Mouse (Mus musculus): ENCODE measurements around the gene Terb1. TPM values are rescaled to one million over a fixed set of nuclear protein-coding genes. Genes with fewer than 3 reads are reported as not detected.

The Terb1 gene
- polyA plus RNA-seq, 1 experiment from 2014 or later, result not detected

DNA sequence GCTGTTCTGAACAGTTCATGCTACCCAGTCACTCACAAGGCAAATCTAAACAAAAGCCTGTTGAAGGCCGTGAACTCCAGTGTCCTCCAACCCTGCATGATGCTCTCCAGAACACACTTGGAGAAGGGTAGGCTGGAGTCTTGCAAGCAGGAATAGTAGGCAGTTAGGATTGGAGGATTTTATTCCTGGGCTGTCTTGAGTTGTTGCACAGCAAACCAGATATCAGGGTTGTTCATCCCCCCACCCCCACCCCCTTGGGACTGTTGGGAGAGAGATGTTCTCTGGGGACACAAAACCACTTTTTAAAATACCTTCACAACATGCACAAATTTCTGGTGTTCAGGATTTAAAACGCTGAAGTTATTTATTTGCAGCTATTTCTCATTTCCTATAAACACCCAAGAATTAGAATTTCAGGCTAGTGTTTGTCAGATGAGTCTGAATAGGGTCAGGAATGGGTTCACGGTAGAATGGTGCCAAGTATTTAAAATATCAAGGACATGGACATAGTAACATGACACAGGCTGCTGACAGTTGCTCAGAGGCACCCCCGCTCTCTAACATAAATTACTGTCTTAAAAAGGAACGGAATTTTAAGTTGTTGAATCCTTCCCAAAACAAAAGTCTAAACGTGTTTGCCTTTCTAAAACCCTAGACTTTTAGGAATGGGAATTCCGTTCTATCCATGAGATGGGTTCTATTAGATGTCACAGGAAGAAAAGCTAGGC is 96.7 kb downstream of the Terb1 start:
- no peak overlapping the region for H3K27ac ChIP-seq (ENCODE audit: low read depth, low read length)
- H3K9me3 ChIP-seq (ENCODE audit: control insufficient read depth, low read length), result no peaks in the 10 kb centered on the region
- H3K27me3 ChIP-seq (ENCODE audit: control insufficient read depth, insufficient read depth, low read length), result no peaks in the 10 kb centered on the region
- no peak overlapping the region for H3K4me3 ChIP-seq (ENCODE audit: low read depth, low read length)
- 0 out of 2 replicates have a peak, but pooled peaks cover 7% of the 10 kb centered on the region for H3K36me3 ChIP-seq (ENCODE audit: control insufficient read depth, insufficient read depth, low read length)
- H3K4me2 ChIP-seq (replicated peaks; ENCODE audit: low read depth, low read length), result no peak overlapping the region
- no peaks in the 10 kb centered on the region for H3K4me1 ChIP-seq (replicated peaks; ENCODE audit: control insufficient read depth, insufficient read depth, low read length)
- no peak overlapping the region for H3K9ac ChIP-seq (ENCODE audit: low read depth, low read length)
- WGBS, result 84% methylated on average over 7 of the region's 7 CpGs
- ATAC-seq (ENCODE audit: low FRiP score) (no peak), DNase-seq (ENCODE audit: low spot score) (no peak)

DNA sequence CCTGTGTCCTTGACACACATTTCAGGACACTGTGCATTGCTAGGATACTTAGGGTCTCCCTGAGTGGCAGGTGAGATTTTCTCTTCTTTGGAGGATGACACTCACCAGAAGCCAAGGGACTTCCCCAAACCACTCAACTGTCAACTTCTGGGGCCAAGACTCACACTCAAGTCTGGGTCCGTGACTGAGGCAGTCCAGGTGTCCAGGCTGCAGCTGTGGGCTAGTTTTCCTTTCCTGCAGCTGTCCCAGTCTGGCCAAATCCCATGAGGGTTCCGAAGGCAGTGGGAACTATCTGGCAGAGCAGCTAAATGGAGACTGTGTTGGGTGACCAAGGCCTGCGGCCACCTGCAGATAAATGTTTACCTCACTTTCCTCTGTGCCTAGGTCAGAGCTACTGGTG is 97.7 kb downstream of the Terb1 start:
- no peak overlapping the region for H3K4me2 ChIP-seq (replicated peaks; ENCODE audit: low read depth, low read length)
- H3K4me1 ChIP-seq (replicated peaks; ENCODE audit: control insufficient read depth, insufficient read depth, low read length), result no peaks in the 10 kb centered on the region
- ATAC-seq (ENCODE audit: low FRiP score) (no peak), DNase-seq (ENCODE audit: low spot score) (no peak)
- no peaks in the 10 kb centered on the region for H3K27me3 ChIP-seq (ENCODE audit: control insufficient read depth, insufficient read depth, low read length)
- H3K9ac ChIP-seq (ENCODE audit: low read depth, low read length), result no peak overlapping the region
- whole genome bisulfite sequencing, result 85% methylated on average over 3 of the region's 3 CpGs
- H3K36me3 ChIP-seq (ENCODE audit: control insufficient read depth, insufficient read depth, low read length), result no peaks in the 10 kb centered on the region
- H3K9me3 ChIP-seq (ENCODE audit: control insufficient read depth, low read length), result no peaks in the 10 kb centered on the region
- H3K27ac ChIP-seq (ENCODE audit: low read depth, low read length), result no peak overlapping the region
- H3K4me3 ChIP-seq (ENCODE audit: low read depth, low read length), result no peak overlapping the region

- DNase-seq (ENCODE audit: low spot score) (no peak), ATAC-seq (ENCODE audit: low FRiP score) (no peak)
- WGBS, result 92% methylated on average over 3 of the region's 3 CpGs
- Histone ChIP-seq H3K9me3 (ENCODE audit: control insufficient read depth, low read length) (no peaks in the 10 kb centered on the region), H3K36me3 (ENCODE audit: control insufficient read depth, insufficient read depth, low read length) (no peaks in the 10 kb centered on the region), H3K4me1 (replicated peaks; ENCODE audit: control insufficient read depth, insufficient read depth, low read length) (no peaks in the 10 kb centered on the region), H3K9ac (ENCODE audit: low read depth, low read length) (no peak overlapping the region), H3K27ac (ENCODE audit: low read depth, low read length) (no peak overlapping the region), H3K4me2 (replicated peaks; ENCODE audit: low read depth, low read length) (no peak overlapping the region), H3K27me3 (ENCODE audit: control insufficient read depth, insufficient read depth, low read length) (no peaks in the 10 kb centered on the region), H3K4me3 (ENCODE audit: low read depth, low read length) (no peak overlapping the region)
Measured at GRCm38 (mm10) chr8:104411468-104411867, 98.2 kb downstream of the Terb1 start.

DNA sequence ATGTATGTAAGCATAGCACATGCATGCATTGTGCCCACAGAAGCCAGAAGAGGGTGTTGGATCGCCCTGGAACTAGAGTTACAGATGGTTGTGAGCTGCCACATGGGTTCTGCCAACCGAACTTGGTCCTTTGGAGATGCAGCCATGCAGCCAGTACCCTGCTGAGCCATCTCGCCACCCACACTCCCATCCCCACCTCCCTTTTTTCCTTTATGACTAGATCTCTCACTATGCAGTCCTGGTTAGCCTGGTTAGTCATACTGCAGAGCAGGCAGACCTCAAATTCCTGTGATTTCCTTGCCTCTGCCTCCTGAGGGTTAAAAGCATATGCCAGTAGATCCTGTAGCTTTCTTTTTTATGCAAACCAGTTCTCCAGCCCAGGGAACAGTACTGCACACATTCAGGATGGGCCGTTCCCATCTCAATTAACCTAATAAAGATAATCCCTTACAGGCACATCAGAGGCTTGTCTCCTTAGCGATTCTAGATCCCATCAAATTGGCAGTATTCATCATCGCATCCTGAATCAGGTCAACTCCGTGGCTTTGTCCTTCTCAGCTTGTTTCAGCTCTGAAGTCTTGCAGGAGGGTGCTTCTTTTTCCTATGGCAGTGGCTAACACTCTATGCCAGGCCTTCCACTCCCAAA is 99.0 kb downstream of the Terb1 start:
- Histone ChIP-seq H3K4me1 (replicated peaks; ENCODE audit: control insufficient read depth, insufficient read depth, low read length) (no peaks in the 10 kb centered on the region), H3K4me3 (ENCODE audit: low read depth, low read length) (no peak overlapping the region), H3K9ac (ENCODE audit: low read depth, low read length) (no peak overlapping the region), H3K4me2 (replicated peaks; ENCODE audit: low read depth, low read length) (no peak overlapping the region), H3K27ac (ENCODE audit: low read depth, low read length) (no peak overlapping the region), H3K36me3 (ENCODE audit: control insufficient read depth, insufficient read depth, low read length) (no peaks in the 10 kb centered on the region), H3K27me3 (ENCODE audit: control insufficient read depth, insufficient read depth, low read length) (no peaks in the 10 kb centered on the region), H3K9me3 (ENCODE audit: control insufficient read depth, low read length) (no peaks in the 10 kb centered on the region)
- 54% methylated on average over 7 of the region's 7 CpGs for WGBS
- DNase-seq (ENCODE audit: low spot score), result no peak
- ATAC-seq (ENCODE audit: low FRiP score), result no peak

DNA sequence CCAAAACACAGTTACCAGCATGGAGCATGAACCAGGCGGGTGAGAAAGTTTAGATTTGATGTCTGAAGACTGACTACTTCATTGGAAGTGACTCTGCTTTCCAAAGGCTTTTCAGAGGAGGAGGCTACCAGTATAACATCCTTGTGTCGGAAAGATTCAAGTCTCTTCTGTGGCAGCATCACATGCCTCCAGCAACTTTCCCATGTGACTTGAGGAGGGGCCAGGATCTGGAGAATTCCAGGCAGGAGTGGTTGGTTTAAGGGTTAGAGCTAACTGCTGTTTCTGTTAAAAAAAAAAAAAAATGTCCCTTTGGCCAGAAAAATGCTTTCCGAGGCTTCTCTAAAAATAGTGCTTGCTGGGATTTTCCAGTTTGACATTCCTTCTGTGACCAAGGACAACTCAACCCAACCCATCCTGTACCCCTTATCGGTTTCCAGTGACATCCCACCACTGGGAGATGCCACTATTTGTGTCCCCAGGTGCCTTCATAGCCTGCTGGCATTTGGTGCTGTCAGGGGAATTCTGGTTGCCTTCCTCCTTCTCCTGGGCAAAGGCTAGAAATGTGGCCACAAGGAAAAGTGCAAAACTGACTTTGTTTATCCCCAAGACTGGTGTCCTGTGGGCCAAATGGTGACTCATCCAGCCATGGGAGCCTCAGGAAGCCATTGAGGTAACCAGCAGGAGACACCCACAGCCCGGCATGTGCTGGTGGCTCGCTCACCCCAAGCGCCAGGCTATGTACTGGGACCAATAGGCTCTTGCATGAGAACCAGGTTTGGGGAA is 101.2 kb downstream of the Terb1 start:
- H3K4me3 ChIP-seq (ENCODE audit: low read depth, low read length), result no peak overlapping the region
- no peak overlapping the region for H3K4me2 ChIP-seq (replicated peaks; ENCODE audit: low read depth, low read length)
- ATAC-seq (ENCODE audit: low FRiP score) (no peak), DNase-seq (ENCODE audit: low spot score) (no peak)
- WGBS, result 85% methylated on average over 7 of the region's 7 CpGs
- no peak overlapping the region for H3K27ac ChIP-seq (ENCODE audit: low read depth, low read length)
- H3K27me3 ChIP-seq (ENCODE audit: control insufficient read depth, insufficient read depth, low read length), result no peaks in the 10 kb centered on the region
- no peaks in the 10 kb centered on the region for H3K4me1 ChIP-seq (replicated peaks; ENCODE audit: control insufficient read depth, insufficient read depth, low read length)
- H3K9me3 ChIP-seq (ENCODE audit: control insufficient read depth, low read length), result no peaks in the 10 kb centered on the region
- H3K36me3 ChIP-seq (ENCODE audit: control insufficient read depth, insufficient read depth, low read length), result no peaks in the 10 kb centered on the region
- H3K9ac ChIP-seq (ENCODE audit: low read depth, low read length), result no peak overlapping the region

DNA sequence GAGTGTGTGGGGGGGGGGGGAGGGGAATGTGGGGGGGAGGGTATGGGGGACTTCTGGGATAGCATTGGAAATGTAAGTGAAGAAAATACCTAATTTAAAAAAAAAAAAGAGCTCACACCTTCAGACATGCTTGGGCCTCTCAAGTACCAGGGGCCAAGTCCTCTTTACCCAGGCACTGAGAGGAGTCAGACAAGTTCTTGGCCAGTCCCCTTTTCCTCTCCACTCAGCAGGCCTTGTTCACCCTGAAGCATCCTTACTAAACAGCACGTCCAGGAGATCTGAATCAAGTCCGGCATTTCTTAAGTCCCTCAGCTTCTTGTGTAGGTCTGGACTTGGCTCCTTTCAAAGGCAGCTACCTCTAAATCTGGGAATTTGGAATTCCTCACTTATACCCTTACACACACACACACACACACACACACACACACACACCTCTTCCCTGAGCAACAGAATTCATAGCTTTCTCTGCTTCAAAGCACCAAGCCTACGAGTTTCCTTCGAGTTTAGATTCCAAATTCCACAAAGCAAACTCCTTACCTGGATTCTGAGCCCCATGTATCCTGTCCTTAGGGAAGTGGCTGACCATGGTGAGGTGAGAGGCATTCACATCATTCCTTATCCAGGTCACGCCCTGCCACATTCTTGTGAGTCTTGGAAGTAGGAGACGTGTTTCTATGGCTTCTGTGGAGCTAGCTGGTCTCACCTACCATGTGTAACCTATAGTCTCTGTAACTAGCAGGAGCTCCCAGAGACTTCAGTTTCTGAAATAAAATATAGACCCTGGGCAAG is 103.2 kb downstream of the Terb1 start:
- Histone ChIP-seq H3K9ac (ENCODE audit: low read depth, low read length) (no peak overlapping the region), H3K4me3 (ENCODE audit: low read depth, low read length) (no peak overlapping the region), H3K9me3 (ENCODE audit: control insufficient read depth, low read length) (no peaks in the 10 kb centered on the region), H3K4me1 (replicated peaks; ENCODE audit: control insufficient read depth, insufficient read depth, low read length) (no peaks in the 10 kb centered on the region), H3K27me3 (ENCODE audit: control insufficient read depth, insufficient read depth, low read length) (no peaks in the 10 kb centered on the region), H3K4me2 (replicated peaks; ENCODE audit: low read depth, low read length) (no peak overlapping the region), H3K27ac (ENCODE audit: low read depth, low read length) (no peak overlapping the region), H3K36me3 (ENCODE audit: control insufficient read depth, insufficient read depth, low read length) (no peaks in the 10 kb centered on the region)
- ATAC-seq (ENCODE audit: low FRiP score) (no peak), DNase-seq (ENCODE audit: low spot score) (no peak)
- WGBS, result 85% methylated on average over 6 of the region's 6 CpGs

- Histone ChIP-seq H3K36me3 (ENCODE audit: control insufficient read depth, insufficient read depth, low read length) (no peaks in the 10 kb centered on the region), H3K27ac (ENCODE audit: low read depth, low read length) (no peak overlapping the region), H3K4me3 (ENCODE audit: low read depth, low read length) (no peak overlapping the region), H3K9me3 (ENCODE audit: control insufficient read depth, low read length) (no peaks in the 10 kb centered on the region), H3K27me3 (ENCODE audit: control insufficient read depth, insufficient read depth, low read length) (no peaks in the 10 kb centered on the region), H3K9ac (ENCODE audit: low read depth, low read length) (no peak overlapping the region), H3K4me2 (replicated peaks; ENCODE audit: low read depth, low read length) (no peak overlapping the region), H3K4me1 (replicated peaks; ENCODE audit: control insufficient read depth, insufficient read depth, low read length) (no peaks in the 10 kb centered on the region)
- WGBS, result 71% methylated on average over 15 of the region's 15 CpGs
- no peak for ATAC-seq (ENCODE audit: low FRiP score)
- DNase-seq (ENCODE audit: low spot score), result no peak
Measured at GRCm38 (mm10) chr8:104405430-104406187, 104.1 kb downstream of the Terb1 start.

- H3K9ac ChIP-seq (ENCODE audit: low read depth, low read length), result no peak overlapping the region
- WGBS, result 79% methylated on average over 3 of the region's 3 CpGs
- no peak overlapping the region for H3K4me3 ChIP-seq (ENCODE audit: low read depth, low read length)
- DNase-seq (ENCODE audit: low spot score) (no peak), ATAC-seq (ENCODE audit: low FRiP score) (no peak)
- H3K9me3 ChIP-seq (ENCODE audit: control insufficient read depth, low read length), result no peaks in the 10 kb centered on the region
- no peaks in the 10 kb centered on the region for H3K4me1 ChIP-seq (replicated peaks; ENCODE audit: control insufficient read depth, insufficient read depth, low read length)
- H3K4me2 ChIP-seq (replicated peaks; ENCODE audit: low read depth, low read length), result no peak overlapping the region
- no peaks in the 10 kb centered on the region for H3K36me3 ChIP-seq (ENCODE audit: control insufficient read depth, insufficient read depth, low read length)
- H3K27ac ChIP-seq (ENCODE audit: low read depth, low read length), result no peak overlapping the region
- H3K27me3 ChIP-seq (ENCODE audit: control insufficient read depth, insufficient read depth, low read length), result no peaks in the 10 kb centered on the region
Measured at GRCm38 (mm10) chr8:104403596-104403995, 106.1 kb downstream of the Terb1 start.

Measured in hindbrain, embryonic 11.5 days (tissue).